Mouse (Mus musculus): ENCODE measurements around the gene Lypd6b. TPM values are rescaled to one million over a fixed set of nuclear protein-coding genes. Genes with fewer than 3 reads are reported as not detected.

Gene Lypd6b
- 1.5 and 1.9 TPM in 2 replicates for polyA plus RNA-seq (2012; rRNA removed)

- 2% methylated on average over 78 of the region's 79 CpGs for WGBS
- no peak within 1 kb of the TSS for H3K27ac ChIP-seq (ENCODE audit: insufficient read depth, low read depth, low read length)
These were observed at the start of gene Lypd6b for GRCm38 (mm10) chr2:49787376-49788050. TSS of gene Lypd6b (plus strand) at chr2:49787688.

GRCm38 (mm10) chr2:49739046-49739445, 48.4 kb upstream of the Lypd6b start:
- Histone ChIP-seq H3K4me3 (ENCODE audit: insufficient read depth, low read depth, low read length) (no peak overlapping the region), H3K4me1 (ENCODE audit: control insufficient read depth, insufficient read depth, low read length) (no peaks in the 10 kb centered on the region), H3K27ac (ENCODE audit: insufficient read depth, low read depth, low read length) (no peak overlapping the region), H3K36me3 (ENCODE audit: control insufficient read depth, insufficient read depth, low read length) (no peaks in the 10 kb centered on the region), H3K27me3 (replicated peaks; ENCODE audit: control insufficient read depth, insufficient read depth, low read length) (no peaks in the 10 kb centered on the region)
- TF ChIP-seq POLR2A (IDR thresholded peaks at IDR 0.05; ENCODE audit: low read depth, low read length), result no peak
- TF ChIP-seq CTCF (conservative IDR thresholded peaks at IDR 0.05; ENCODE audit: insufficient read depth, insufficient read length, low read depth, low read length), result no peak
- no peak for DNase-seq
- WGBS, result 78% methylated on average over 5 of the region's 5 CpGs

More at GRCm38 (mm10) chr2:49787376-49788050, at the start of gene Lypd6b:
- DNase-seq, result peak; percentile 59
- H3K27me3 ChIP-seq (replicated peaks; ENCODE audit: control insufficient read depth, insufficient read depth, low read length), result no peaks in the 10 kb centered on the region; the same call in 1 of the 2 replicates
- no peaks in the 10 kb centered on the region for H3K36me3 ChIP-seq (ENCODE audit: control insufficient read depth, insufficient read depth, low read length)
- H3K4me3 ChIP-seq (ENCODE audit: insufficient read depth, low read depth, low read length), result peak within 1 kb of the TSS; percentile 45
- TF ChIP-seq CTCF (conservative IDR thresholded peaks at IDR 0.05; ENCODE audit: insufficient read depth, insufficient read length, low read depth, low read length) (no peak), POLR2A (IDR thresholded peaks at IDR 0.05; ENCODE audit: low read depth, low read length) (no peak)
- H3K4me1 ChIP-seq (ENCODE audit: control insufficient read depth, insufficient read depth, low read length), result no peaks in the 10 kb centered on the region

- Histone ChIP-seq H3K4me1 (ENCODE audit: control insufficient read depth, insufficient read depth, low read length) (no peaks in the 10 kb centered on the region), H3K27me3 (replicated peaks; ENCODE audit: control insufficient read depth, insufficient read depth, low read length) (no peaks in the 10 kb centered on the region), H3K4me3 (ENCODE audit: insufficient read depth, low read depth, low read length) (no peak overlapping the region), H3K36me3 (ENCODE audit: control insufficient read depth, insufficient read depth, low read length) (no peaks in the 10 kb centered on the region), H3K27ac (ENCODE audit: insufficient read depth, low read depth, low read length) (no peak overlapping the region)
- TF ChIP-seq POLR2A (IDR thresholded peaks at IDR 0.05; ENCODE audit: low read depth, low read length) (no peak), CTCF (conservative IDR thresholded peaks at IDR 0.05; ENCODE audit: insufficient read depth, insufficient read length, low read depth, low read length) (no peak)
- WGBS, result 65% methylated on average over 6 of the region's 6 CpGs
- DNase-seq, result no peak
These were observed 46.5 kb upstream of the Lypd6b start for GRCm38 (mm10) chr2:49741026-49741425.

- H3K4me1 ChIP-seq (ENCODE audit: control insufficient read depth, insufficient read depth, low read length), result no peaks in the 10 kb centered on the region
- H3K27ac ChIP-seq (ENCODE audit: insufficient read depth, low read depth, low read length), result no peak overlapping the region
- WGBS, result 76% methylated on average over 16 of the region's 16 CpGs
- no peak for DNase-seq
- H3K4me3 ChIP-seq (ENCODE audit: insufficient read depth, low read depth, low read length), result no peak overlapping the region
- TF ChIP-seq POLR2A (IDR thresholded peaks at IDR 0.05; ENCODE audit: low read depth, low read length), result no peak
- H3K36me3 ChIP-seq (ENCODE audit: control insufficient read depth, insufficient read depth, low read length), result no peaks in the 10 kb centered on the region
- H3K27me3 ChIP-seq (replicated peaks; ENCODE audit: control insufficient read depth, insufficient read depth, low read length), result no peaks in the 10 kb centered on the region
These were observed 45.4 kb upstream of the Lypd6b start for GRCm38 (mm10) chr2:49741895-49742734.

GRCm38 (mm10) chr2:49742919-49743318, 44.6 kb upstream of the Lypd6b start:
- no peak overlapping the region for H3K27ac ChIP-seq (ENCODE audit: insufficient read depth, low read depth, low read length)
- no peak overlapping the region for H3K4me3 ChIP-seq (ENCODE audit: insufficient read depth, low read depth, low read length)
- no peaks in the 10 kb centered on the region for H3K36me3 ChIP-seq (ENCODE audit: control insufficient read depth, insufficient read depth, low read length)
- H3K27me3 ChIP-seq (replicated peaks; ENCODE audit: control insufficient read depth, insufficient read depth, low read length), result no peaks in the 10 kb centered on the region
- no peaks in the 10 kb centered on the region for H3K4me1 ChIP-seq (ENCODE audit: control insufficient read depth, insufficient read depth, low read length)
- TF ChIP-seq POLR2A (IDR thresholded peaks at IDR 0.05; ENCODE audit: low read depth, low read length), result no peak
- TF ChIP-seq CTCF (conservative IDR thresholded peaks at IDR 0.05; ENCODE audit: insufficient read depth, insufficient read length, low read depth, low read length), result no peak
- WGBS, result 74% methylated on average over 4 of the region's 4 CpGs
- DNase-seq, result no peak

- DNase-seq, result no peak
- Histone ChIP-seq H3K27ac (ENCODE audit: insufficient read depth, low read depth, low read length) (no peak overlapping the region), H3K4me1 (ENCODE audit: control insufficient read depth, insufficient read depth, low read length) (no peaks in the 10 kb centered on the region), H3K4me3 (ENCODE audit: insufficient read depth, low read depth, low read length) (no peak overlapping the region), H3K36me3 (ENCODE audit: control insufficient read depth, insufficient read depth, low read length) (no peaks in the 10 kb centered on the region), H3K27me3 (replicated peaks; ENCODE audit: control insufficient read depth, insufficient read depth, low read length) (no peaks in the 10 kb centered on the region)
- 30% methylated on average over 6 of the region's 6 CpGs for WGBS
- TF ChIP-seq POLR2A (IDR thresholded peaks at IDR 0.05; ENCODE audit: low read depth, low read length) (no peak), CTCF (conservative IDR thresholded peaks at IDR 0.05; ENCODE audit: insufficient read depth, insufficient read length, low read depth, low read length) (no peak)
These were observed 43.7 kb upstream of the Lypd6b start for GRCm38 (mm10) chr2:49743775-49744174.

Measured in kidney, adult 2 months (tissue).